Mouse (Mus musculus) myocyte (in vitro differentiated cells): Measurements from ENCODE around the gene Neu2. TPM values are rescaled to one million over a fixed set of nuclear protein-coding genes. Genes with fewer than 3 reads are reported as not detected.

Source experiments
- H3K27me3 ChIP-seq: one replicate; pipeline ENCODE4 v1.6.1; 2011; ENCODE audit not compliant: control insufficient read depth, insufficient read depth, insufficient read length
- H3K36me3 ChIP-seq: one replicate; pipeline ENCODE4 v1.6.1; 2011; ENCODE audit not compliant: control insufficient read depth, insufficient read depth
- H3K4me2 ChIP-seq: one replicate; pipeline ENCODE4 v1.6.1; 2011; ENCODE audit warnings: low read depth, control low read depth
- H3K4me3 ChIP-seq: one replicate; pipeline ENCODE4 v1.5.1; 2011; ENCODE audit warnings: mild to moderate bottlenecking, control low read depth, moderate library complexity
- H3K79me2 ChIP-seq: one replicate; pipeline ENCODE4 v1.6.1; 2011; ENCODE audit not compliant: control insufficient read depth, insufficient read depth
- H3ac ChIP-seq: one replicate; pipeline ENCODE4 v1.6.1; 2011; ENCODE audit not compliant: control insufficient read depth, insufficient read length
- CEBPB ChIP-seq: IDR thresholded peaks from 2 replicates; pipeline ENCODE4 v1.6.1; 2011; ENCODE audit warnings: mild to moderate bottlenecking, moderate library complexity; ENCODE audit not compliant: poor library complexity, insufficient read depth, severe bottlenecking
- E2F4 ChIP-seq: IDR thresholded peaks from one replicate; pipeline ENCODE4 v1.6.1; 2011; ENCODE audit warnings: mild to moderate bottlenecking, control low read depth, moderate library complexity; ENCODE audit not compliant: insufficient read depth
- MAX ChIP-seq: IDR thresholded peaks from one replicate; pipeline ENCODE4 v1.6.1; 2011; ENCODE audit warnings: low read depth, mild to moderate bottlenecking, control low read depth
- MYOD1 ChIP-seq, 3 experiments: IDR thresholded peaks; one replicate each; pipeline ENCODE4 v1.6.1; 2011; ENCODE audit warnings: control low read depth in 2 of 3, low read depth in 2 of 3, mild to moderate bottlenecking in 2 of 3, moderate library complexity in 1 of 3; ENCODE audit not compliant: insufficient read length in 2 of 3, control insufficient read depth in 1 of 3
- MYOG ChIP-seq, 3 experiments: IDR thresholded peaks; one replicate each; pipeline ENCODE4 v1.6.1; 2011; ENCODE audit warnings: control low read depth in 2 of 3, low read depth in 2 of 3, mild to moderate bottlenecking in 2 of 3; ENCODE audit not compliant: insufficient read length in 2 of 3, control insufficient read depth in 1 of 3, insufficient read depth in 1 of 3
- POLR2A ChIP-seq: IDR thresholded peaks from one replicate; pipeline ENCODE4 v1.6.1; 2011; ENCODE audit warnings: low read depth, mild to moderate bottlenecking, control low read depth, moderate library complexity; ENCODE audit not compliant: insufficient read length
- POLR2AphosphoS2 ChIP-seq: IDR thresholded peaks from one replicate; pipeline ENCODE4 v1.6.1; 2011; ENCODE audit warnings: low read depth, control low read depth; ENCODE audit not compliant: insufficient read length
- REST ChIP-seq: IDR thresholded peaks from one replicate; pipeline ENCODE4 v1.6.1; 2011; ENCODE audit warnings: mild to moderate bottlenecking, control low read depth, moderate library complexity; ENCODE audit not compliant: insufficient read depth, insufficient read length
- SRF ChIP-seq: IDR thresholded peaks from one replicate; pipeline ENCODE4 v1.6.1; 2011; ENCODE audit warnings: low read depth; ENCODE audit not compliant: control insufficient read depth, insufficient read length
- TCF12 ChIP-seq: IDR thresholded peaks from one replicate; pipeline ENCODE4 v1.6.1; 2011; ENCODE audit warnings: mild to moderate bottlenecking, control low read depth; ENCODE audit not compliant: poor library complexity, insufficient read depth, severe bottlenecking
- TCF3 ChIP-seq: IDR thresholded peaks from one replicate; pipeline ENCODE4 v1.6.1; 2011; ENCODE audit warnings: low read depth, control low read depth; ENCODE audit not compliant: insufficient read length
- USF1 ChIP-seq: IDR thresholded peaks from one replicate; pipeline ENCODE4 v1.6.1; 2011; ENCODE audit warnings: low read depth, mild to moderate bottlenecking, control low read depth, moderate library complexity
- polyA plus RNA-seq: library from polyadenylated mRNA; unstranded; fragments of >200 nt; fragmentation: generic; extraction: Trizol; gene quantifications from one replicate; pipeline ENCODE4 v1.2.1, GENCODE M21; 2012; ENCODE audit warnings: missing spikeins

The Neu2 gene
- polyA plus RNA-seq, 1 experiment, result 1.6 TPM

GRCm38 (mm10) chr1:87580824-87581223 is 71.1 kb downstream of the Neu2 start:
- no peaks in the 10 kb centered on the region for H3K79me2 ChIP-seq
- no peak overlapping the region for H3K4me2 ChIP-seq
- H3K4me3 ChIP-seq, result no peak overlapping the region
- peaks cover 6% of the 10 kb centered on the region for H3K27me3 ChIP-seq
- no peak overlapping the region for H3ac ChIP-seq
- H3K36me3 ChIP-seq, result no peaks in the 10 kb centered on the region
- TF ChIP-seq E2F4 (no peak), MAX (no peak), MYOG (IDR thresholded peaks at IDR 0.05; ENCODE audit: control insufficient read depth in 1 of 3, insufficient read depth in 1 of 3, insufficient read length in 2 of 3, low read depth in 2 of 3) (no peak), POLR2A (no peak), TCF12 (no peak), TCF3 (no peak), MYOD1 (IDR thresholded peaks at IDR 0.05; ENCODE audit: control insufficient read depth in 1 of 3, insufficient read length in 2 of 3, low read depth in 2 of 3) (no peak)

GRCm38 (mm10) chr1:87589162-87589561 is 79.5 kb downstream of the Neu2 start:
- Histone ChIP-seq H3K36me3 (no peaks in the 10 kb centered on the region), H3K4me2 (no peak overlapping the region), H3K79me2 (no peaks in the 10 kb centered on the region), H3K27me3 (no peaks in the 10 kb centered on the region), H3ac (no peak overlapping the region), H3K4me3 (no peak overlapping the region)
- TF ChIP-seq SRF (no peak), TCF12 (no peak), CEBPB (no peak), USF1 (no peak), MAX (no peak), MYOD1 (IDR thresholded peaks at IDR 0.05; ENCODE audit: control insufficient read depth in 1 of 3, insufficient read length in 2 of 3, low read depth in 2 of 3) (no peak), POLR2AphosphoS2 (no peak), TCF3 (no peak), E2F4 (no peak), POLR2A (no peak), REST (no peak), MYOG (IDR thresholded peaks at IDR 0.05; ENCODE audit: control insufficient read depth in 1 of 3, insufficient read depth in 1 of 3, insufficient read length in 2 of 3, low read depth in 2 of 3) (no peak)

- Histone ChIP-seq H3K36me3 (no peaks in the 10 kb centered on the region), H3K27me3 (no peaks in the 10 kb centered on the region), H3ac (no peak overlapping the region), H3K4me3 (no peak overlapping the region), H3K4me2 (no peak overlapping the region), H3K79me2 (no peaks in the 10 kb centered on the region)
- no peak for TF ChIP-seq POLR2AphosphoS2
- peak in 1 of 3 experiments; percentile 9 for TF ChIP-seq MYOD1 (IDR thresholded peaks at IDR 0.05; ENCODE audit: control insufficient read depth in 1 of 3, insufficient read length in 2 of 3, low read depth in 2 of 3)
These were observed 80.3 kb downstream of the Neu2 start for GRCm38 (mm10) chr1:87589980-87590379.

- no peak overlapping the region for H3K4me3 ChIP-seq
- H3K27me3 ChIP-seq, result no peaks in the 10 kb centered on the region
- peak; percentile 28 to 83 (median 66) for TF ChIP-seq MYOG (IDR thresholded peaks at IDR 0.05; ENCODE audit: control insufficient read depth in 1 of 3, insufficient read depth in 1 of 3, insufficient read length in 2 of 3, low read depth in 2 of 3)
- no peak for TF ChIP-seq E2F4
- TF ChIP-seq POLR2AphosphoS2, result no peak
- no peak for TF ChIP-seq TCF3
- peak in 2 of 3 experiments; percentile 59 to 81 for TF ChIP-seq MYOD1 (IDR thresholded peaks at IDR 0.05; ENCODE audit: control insufficient read depth in 1 of 3, insufficient read length in 2 of 3, low read depth in 2 of 3)
- TF ChIP-seq TCF12, result no peak
- TF ChIP-seq MAX, result no peak
- peak overlapping the region; percentile 53 for H3K4me2 ChIP-seq
- no peaks in the 10 kb centered on the region for H3K36me3 ChIP-seq
- no peaks in the 10 kb centered on the region for H3K79me2 ChIP-seq
- no peak overlapping the region for H3ac ChIP-seq
These were observed 84.6 kb downstream of the Neu2 start for GRCm38 (mm10) chr1:87594261-87594660.

- H3K27me3 ChIP-seq, result no peaks in the 10 kb centered on the region
- H3K36me3 ChIP-seq, result no peaks in the 10 kb centered on the region
- no peak overlapping the region for H3K4me3 ChIP-seq
- peak overlapping the region; percentile 31 for H3K4me2 ChIP-seq
- no peak overlapping the region for H3ac ChIP-seq
- H3K79me2 ChIP-seq, result no peaks in the 10 kb centered on the region
- TF ChIP-seq POLR2AphosphoS2 (no peak), TCF3 (no peak), MYOD1 (IDR thresholded peaks at IDR 0.05; ENCODE audit: control insufficient read depth in 1 of 3, insufficient read length in 2 of 3, low read depth in 2 of 3) (no peak), REST (no peak), TCF12 (no peak), SRF (no peak), E2F4 (no peak)
These were observed 85.0 kb downstream of the Neu2 start for GRCm38 (mm10) chr1:87594671-87595070.

- Histone ChIP-seq H3ac (no peak overlapping the region), H3K79me2 (no peaks in the 10 kb centered on the region), H3K4me3 (no peak overlapping the region), H3K36me3 (no peaks in the 10 kb centered on the region), H3K27me3 (no peaks in the 10 kb centered on the region), H3K4me2 (no peak overlapping the region)
- no peak for TF ChIP-seq CEBPB
- no peak for TF ChIP-seq USF1
- TF ChIP-seq MYOD1 (IDR thresholded peaks at IDR 0.05; ENCODE audit: control insufficient read depth in 1 of 3, insufficient read length in 2 of 3, low read depth in 2 of 3), result no peak
- TF ChIP-seq SRF, result no peak
- no peak for TF ChIP-seq MAX
- no peak for TF ChIP-seq MYOG (IDR thresholded peaks at IDR 0.05; ENCODE audit: control insufficient read depth in 1 of 3, insufficient read depth in 1 of 3, insufficient read length in 2 of 3, low read depth in 2 of 3)
- no peak for TF ChIP-seq POLR2A
- TF ChIP-seq TCF3, result no peak
- no peak for TF ChIP-seq TCF12
- TF ChIP-seq POLR2AphosphoS2, result no peak
- TF ChIP-seq REST, result no peak
- no peak for TF ChIP-seq E2F4
These were observed 90.8 kb downstream of the Neu2 start for GRCm38 (mm10) chr1:87600533-87600932.
